Mouse (Mus musculus): ENCODE data around the gene Gm11639. TPM values are rescaled to one million over a fixed set of nuclear protein-coding genes. Genes with fewer than 3 reads are reported as not detected.

Gm11639 gene
- polyA plus RNA-seq, 1 experiment, result not detected

DNA sequence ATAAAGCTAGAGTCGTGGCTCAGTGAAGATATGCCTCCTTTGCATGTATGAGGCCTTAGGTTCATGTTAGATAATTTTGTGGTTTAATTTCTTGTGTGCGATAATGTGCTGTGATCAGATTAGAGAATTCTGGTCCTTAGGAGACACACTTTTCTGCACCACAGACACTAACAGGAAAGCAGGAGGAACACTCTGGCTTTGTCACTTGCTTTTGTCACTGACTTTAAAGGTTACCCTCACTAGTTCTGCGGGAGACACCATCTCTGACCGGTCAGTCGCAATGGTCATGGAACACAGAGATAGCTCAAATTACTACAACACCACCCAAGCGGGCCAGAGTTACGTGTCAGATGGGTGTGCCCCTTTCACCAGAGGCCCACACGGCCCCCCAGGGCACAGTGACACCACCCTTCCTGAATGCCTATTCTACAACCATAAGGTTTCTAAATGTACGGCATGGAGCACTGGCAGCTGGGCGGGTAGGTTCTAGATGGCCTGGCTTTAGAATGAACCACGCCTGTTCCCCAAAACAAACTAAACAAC, 466.9 kb downstream of the Gm11639 start:
- H3K27me3 ChIP-seq (ENCODE audit: control insufficient read depth, insufficient read depth, insufficient read length), result no peaks in the 10 kb centered on the region
- H3K79me3 ChIP-seq (ENCODE audit: low read depth), result no peaks in the 10 kb centered on the region
- H3K79me2 ChIP-seq (ENCODE audit: control insufficient read depth, insufficient read depth), result no peaks in the 10 kb centered on the region
- no peak overlapping the region for H3K4me3 ChIP-seq (ENCODE audit: insufficient read depth, poor library complexity, severe bottlenecking)
- H3ac ChIP-seq (ENCODE audit: control insufficient read depth, insufficient read length, low read depth), result no peak overlapping the region
- TF ChIP-seq MYOD1 (IDR thresholded peaks at IDR 0.05; ENCODE audit: control insufficient read depth, insufficient read length, low read depth) (no peak), CEBPB (IDR thresholded peaks at IDR 0.05; ENCODE audit: low read depth) (no peak), USF1 (IDR thresholded peaks at IDR 0.05; ENCODE audit: low read depth) (no peak), MYOG (IDR thresholded peaks at IDR 0.05; ENCODE audit: control insufficient read depth, extremely low read depth, insufficient read length) (no peak), MAX (IDR thresholded peaks at IDR 0.05) (no peak), FOSL1 (IDR thresholded peaks at IDR 0.05; ENCODE audit: insufficient read depth, low read length, poor library complexity, severe bottlenecking) (no peak), CTCF (IDR thresholded peaks at IDR 0.05; ENCODE audit: control insufficient read depth, insufficient read depth, insufficient read length) (no peak)
- no peaks in the 10 kb centered on the region for H3K36me3 ChIP-seq (ENCODE audit: control insufficient read depth, insufficient read depth)

DNA sequence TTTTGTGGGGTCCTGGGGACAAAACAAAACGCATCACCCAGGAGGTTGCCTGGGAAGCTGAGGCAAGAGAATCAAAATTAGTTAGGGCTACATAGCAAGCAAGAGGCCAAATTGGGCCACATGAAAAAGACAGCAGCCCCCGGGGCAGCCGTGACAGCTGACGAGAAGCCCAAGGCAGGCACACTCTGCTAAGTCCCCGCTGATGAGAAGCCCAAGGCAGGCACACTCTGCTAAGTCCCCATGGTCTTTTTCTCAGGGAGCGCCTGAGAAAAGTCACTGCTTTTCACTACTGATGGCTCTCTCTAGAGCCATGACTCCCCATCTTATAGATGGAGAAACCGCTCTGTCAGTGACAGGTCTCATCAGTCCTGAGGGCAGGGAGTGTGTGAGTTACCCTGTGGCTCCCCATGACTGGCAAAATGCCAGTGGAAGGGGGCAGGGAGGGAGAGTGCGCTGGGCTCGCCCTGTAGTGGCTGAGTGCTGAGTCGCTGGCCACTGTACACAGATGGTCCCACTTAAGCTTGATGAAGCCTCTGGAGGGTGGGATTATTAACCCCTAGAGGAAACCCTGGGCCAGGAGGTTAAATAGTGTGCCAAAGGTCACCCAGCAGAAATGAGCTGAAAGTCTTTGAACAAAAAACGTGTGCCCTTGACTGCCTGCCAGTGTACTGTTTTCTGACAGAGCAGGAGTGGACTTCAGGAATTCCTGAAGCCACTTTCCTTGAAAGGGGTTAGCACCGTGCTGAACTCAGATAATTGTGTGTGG, 467.7 kb downstream of the Gm11639 start:
- no peaks in the 10 kb centered on the region for H3K36me3 ChIP-seq (ENCODE audit: control insufficient read depth, insufficient read depth)
- no peaks in the 10 kb centered on the region for H3K79me3 ChIP-seq (ENCODE audit: low read depth)
- H3ac ChIP-seq (ENCODE audit: control insufficient read depth, insufficient read length, low read depth), result no peak overlapping the region
- no peaks in the 10 kb centered on the region for H3K79me2 ChIP-seq (ENCODE audit: control insufficient read depth, insufficient read depth)
- TF ChIP-seq FOSL1 (IDR thresholded peaks at IDR 0.05; ENCODE audit: insufficient read depth, low read length, poor library complexity, severe bottlenecking) (no peak), MYOG (IDR thresholded peaks at IDR 0.05; ENCODE audit: control insufficient read depth, extremely low read depth, insufficient read length) (no peak), USF1 (IDR thresholded peaks at IDR 0.05; ENCODE audit: low read depth) (no peak), CTCF (IDR thresholded peaks at IDR 0.05; ENCODE audit: control insufficient read depth, insufficient read depth, insufficient read length) (no peak), CEBPB (IDR thresholded peaks at IDR 0.05; ENCODE audit: low read depth) (no peak), MAX (IDR thresholded peaks at IDR 0.05) (no peak), MYOD1 (IDR thresholded peaks at IDR 0.05; ENCODE audit: control insufficient read depth, insufficient read length, low read depth) (no peak)
- H3K4me3 ChIP-seq (ENCODE audit: insufficient read depth, poor library complexity, severe bottlenecking), result no peak overlapping the region
- no peaks in the 10 kb centered on the region for H3K27me3 ChIP-seq (ENCODE audit: control insufficient read depth, insufficient read depth, insufficient read length)

DNA sequence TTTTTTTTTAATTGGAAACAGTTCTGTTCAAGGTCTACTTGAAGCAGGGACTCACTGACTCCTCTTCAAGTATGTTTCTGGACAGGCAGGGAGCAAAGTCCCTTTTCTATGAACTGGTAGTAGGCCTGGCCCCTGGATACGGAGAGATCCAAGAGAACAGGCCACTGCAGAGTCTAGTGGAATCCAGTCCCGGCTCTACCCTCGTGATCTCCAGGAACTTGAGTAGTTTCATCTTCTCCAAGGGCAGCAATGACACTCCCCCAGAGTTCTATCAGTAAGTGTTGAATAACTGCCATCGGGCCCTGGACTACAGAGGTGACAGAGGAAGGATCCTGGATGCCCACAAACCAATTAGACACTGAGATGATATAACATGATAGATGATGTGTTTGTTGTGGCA, 470.4 kb downstream of the Gm11639 start:
- H3K27me3 ChIP-seq (ENCODE audit: control insufficient read depth, insufficient read depth, insufficient read length), result no peaks in the 10 kb centered on the region
- no peaks in the 10 kb centered on the region for H3K36me3 ChIP-seq (ENCODE audit: control insufficient read depth, insufficient read depth)
- H3ac ChIP-seq (ENCODE audit: control insufficient read depth, insufficient read length, low read depth), result no peak overlapping the region
- H3K79me2 ChIP-seq (ENCODE audit: control insufficient read depth, insufficient read depth), result no peaks in the 10 kb centered on the region
- H3K79me3 ChIP-seq (ENCODE audit: low read depth), result no peaks in the 10 kb centered on the region
- TF ChIP-seq CTCF (IDR thresholded peaks at IDR 0.05; ENCODE audit: control insufficient read depth, insufficient read depth, insufficient read length) (no peak), CEBPB (IDR thresholded peaks at IDR 0.05; ENCODE audit: low read depth) (no peak), FOSL1 (IDR thresholded peaks at IDR 0.05; ENCODE audit: insufficient read depth, low read length, poor library complexity, severe bottlenecking) (no peak), USF1 (IDR thresholded peaks at IDR 0.05; ENCODE audit: low read depth) (no peak), MAX (IDR thresholded peaks at IDR 0.05) (no peak), MYOD1 (IDR thresholded peaks at IDR 0.05; ENCODE audit: control insufficient read depth, insufficient read length, low read depth) (no peak), MYOG (IDR thresholded peaks at IDR 0.05; ENCODE audit: control insufficient read depth, extremely low read depth, insufficient read length) (no peak)
- no peak overlapping the region for H3K4me3 ChIP-seq (ENCODE audit: insufficient read depth, poor library complexity, severe bottlenecking)

DNA sequence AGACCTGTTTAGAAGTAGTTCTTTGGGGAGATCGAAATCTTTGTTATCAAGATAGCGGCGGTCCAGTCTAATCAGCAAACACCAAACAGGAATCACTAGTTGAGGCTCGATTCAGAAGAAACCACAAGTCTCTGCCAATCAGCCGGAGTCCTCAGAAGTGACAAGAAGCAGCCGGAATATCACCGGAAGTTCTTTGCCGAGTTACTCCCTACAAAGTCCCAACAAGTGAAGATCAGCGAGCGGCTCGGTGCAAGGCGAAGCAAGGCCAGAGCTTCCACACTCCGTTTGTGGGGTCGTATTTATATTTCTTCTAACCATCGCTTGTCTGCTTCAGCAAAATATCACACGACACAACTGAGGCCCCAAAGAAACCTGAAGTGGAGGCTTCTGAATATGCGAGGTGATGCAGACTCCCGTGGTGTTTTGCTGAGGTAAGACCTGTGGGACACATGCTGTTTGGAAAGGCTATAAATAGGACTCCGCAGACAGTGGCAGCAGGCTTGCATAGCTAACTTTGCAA, 471.3 kb downstream of the Gm11639 start:
- no peaks in the 10 kb centered on the region for H3K79me2 ChIP-seq (ENCODE audit: control insufficient read depth, insufficient read depth)
- no peaks in the 10 kb centered on the region for H3K79me3 ChIP-seq (ENCODE audit: low read depth)
- no peaks in the 10 kb centered on the region for H3K36me3 ChIP-seq (ENCODE audit: control insufficient read depth, insufficient read depth)
- H3K4me3 ChIP-seq (ENCODE audit: insufficient read depth, poor library complexity, severe bottlenecking), result no peak overlapping the region
- TF ChIP-seq FOSL1 (IDR thresholded peaks at IDR 0.05; ENCODE audit: insufficient read depth, low read length, poor library complexity, severe bottlenecking) (no peak), CTCF (IDR thresholded peaks at IDR 0.05; ENCODE audit: control insufficient read depth, insufficient read depth, insufficient read length) (no peak), MAX (IDR thresholded peaks at IDR 0.05) (no peak), MYOD1 (IDR thresholded peaks at IDR 0.05; ENCODE audit: control insufficient read depth, insufficient read length, low read depth) (no peak), USF1 (IDR thresholded peaks at IDR 0.05; ENCODE audit: low read depth) (no peak), MYOG (IDR thresholded peaks at IDR 0.05; ENCODE audit: control insufficient read depth, extremely low read depth, insufficient read length) (no peak), CEBPB (IDR thresholded peaks at IDR 0.05; ENCODE audit: low read depth) (no peak)
- H3ac ChIP-seq (ENCODE audit: control insufficient read depth, insufficient read length, low read depth), result no peak overlapping the region
- no peaks in the 10 kb centered on the region for H3K27me3 ChIP-seq (ENCODE audit: control insufficient read depth, insufficient read depth, insufficient read length)

DNA sequence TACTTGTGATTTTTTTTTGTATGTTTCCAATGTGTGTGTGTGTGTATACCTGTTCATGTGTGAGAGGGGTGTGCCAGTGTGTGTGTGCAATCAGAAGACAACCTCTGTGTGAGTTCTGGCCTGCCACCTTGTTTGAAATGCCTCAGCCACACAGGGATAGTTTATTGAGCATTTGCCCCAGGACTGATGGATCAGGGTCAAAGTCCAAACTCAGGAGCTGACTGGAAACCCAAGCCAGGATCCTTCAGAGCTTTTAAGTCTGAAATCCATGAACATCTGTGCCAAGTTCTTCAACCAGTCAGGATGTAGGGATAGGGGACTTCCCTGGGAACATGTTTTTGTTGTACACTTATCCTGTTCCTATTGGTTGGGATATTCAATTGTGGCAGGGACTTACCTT, 472.5 kb downstream of the Gm11639 start:
- TF ChIP-seq USF1 (IDR thresholded peaks at IDR 0.05; ENCODE audit: low read depth), result no peak
- no peak for TF ChIP-seq MYOG (IDR thresholded peaks at IDR 0.05; ENCODE audit: control insufficient read depth, extremely low read depth, insufficient read length)
- TF ChIP-seq CTCF (IDR thresholded peaks at IDR 0.05; ENCODE audit: control insufficient read depth, insufficient read depth, insufficient read length), result no peak
- no peak for TF ChIP-seq MAX (IDR thresholded peaks at IDR 0.05)
- TF ChIP-seq FOSL1 (IDR thresholded peaks at IDR 0.05; ENCODE audit: insufficient read depth, low read length, poor library complexity, severe bottlenecking), result no peak
- no peak for TF ChIP-seq MYOD1 (IDR thresholded peaks at IDR 0.05; ENCODE audit: control insufficient read depth, insufficient read length, low read depth)
- H3K79me2 ChIP-seq (ENCODE audit: control insufficient read depth, insufficient read depth), result no peaks in the 10 kb centered on the region
- H3K36me3 ChIP-seq (ENCODE audit: control insufficient read depth, insufficient read depth), result no peaks in the 10 kb centered on the region
- no peak overlapping the region for H3K4me3 ChIP-seq (ENCODE audit: insufficient read depth, poor library complexity, severe bottlenecking)
- no peaks in the 10 kb centered on the region for H3K79me3 ChIP-seq (ENCODE audit: low read depth)
- no peak overlapping the region for H3ac ChIP-seq (ENCODE audit: control insufficient read depth, insufficient read length, low read depth)
- H3K27me3 ChIP-seq (ENCODE audit: control insufficient read depth, insufficient read depth, insufficient read length), result no peaks in the 10 kb centered on the region

All from C2C12 (cell line).